Mouse (Mus musculus) splenic B cell, adult 2 months (primary cell): ENCODE measurements around the gene Macrod1.

Experiments used
- DNase-seq: peaks from one replicate; pipeline ENCODE4 v3.0.0-alpha.2; 2011; ENCODE audit warnings: low read depth, low spot score
- H3K27me3 ChIP-seq: 2 replicates; pipeline ENCODE4 v1.6.1; 2012; ENCODE audit warnings: mild to moderate bottlenecking, low read length, moderate library complexity, mixed read lengths; ENCODE audit not compliant: control insufficient read depth, poor library complexity, insufficient read depth, severe bottlenecking
- H3K36me3 ChIP-seq: 2 replicates; pipeline ENCODE4 v1.6.1; 2012; ENCODE audit warnings: mild to moderate bottlenecking, low read length, moderate library complexity, mixed read lengths; ENCODE audit not compliant: control insufficient read depth, poor library complexity, insufficient read depth, severe bottlenecking

The Macrod1 gene

DNA sequence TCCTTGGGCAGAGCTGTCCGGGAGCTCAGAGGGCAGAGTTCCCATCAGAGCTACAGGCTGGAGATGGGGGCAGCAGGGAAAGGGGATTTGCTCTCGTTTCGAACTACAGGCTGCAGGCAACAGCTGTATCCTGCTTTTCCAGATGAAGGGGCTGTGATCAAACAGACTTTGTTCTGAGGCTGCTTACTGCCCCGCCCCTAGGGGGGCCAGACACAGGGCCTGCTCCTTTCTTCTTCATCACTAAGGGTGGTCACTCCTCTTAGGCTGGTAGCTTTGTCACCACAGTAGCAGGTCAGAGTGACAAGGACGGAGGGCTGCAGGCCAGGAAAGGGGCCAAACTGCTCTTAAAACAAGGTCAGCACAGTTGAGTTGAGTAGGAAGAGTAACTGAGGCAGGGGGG is 53.5 kb downstream of the Macrod1 start:
- Histone ChIP-seq H3K27me3 (no peaks in the 10 kb centered on the region), H3K36me3 (no peaks in the 10 kb centered on the region)
- DNase-seq, result no peak

DNA sequence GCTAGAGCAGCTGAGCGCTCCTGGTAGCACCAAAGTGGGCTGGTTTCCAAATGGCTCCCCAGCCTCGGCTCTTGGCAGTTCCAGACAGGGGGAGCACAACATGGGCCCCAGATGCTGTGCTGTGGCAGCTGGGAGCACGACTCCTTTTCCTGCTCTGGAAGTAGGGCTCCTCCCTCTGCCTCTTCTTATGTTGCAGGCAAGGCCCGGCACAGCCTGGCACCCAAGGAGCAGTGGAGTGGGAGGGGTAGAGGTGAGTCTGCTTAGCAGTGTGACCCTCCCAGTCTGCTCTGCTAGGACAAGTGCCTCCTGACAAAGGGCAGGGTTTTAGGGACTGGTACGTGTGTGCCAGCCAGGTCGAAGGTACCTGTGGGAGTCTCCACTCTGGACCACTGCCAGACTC is 54.3 kb downstream of the Macrod1 start:
- no peak for DNase-seq
- Histone ChIP-seq H3K27me3 (no peaks in the 10 kb centered on the region), H3K36me3 (no peaks in the 10 kb centered on the region)

DNA sequence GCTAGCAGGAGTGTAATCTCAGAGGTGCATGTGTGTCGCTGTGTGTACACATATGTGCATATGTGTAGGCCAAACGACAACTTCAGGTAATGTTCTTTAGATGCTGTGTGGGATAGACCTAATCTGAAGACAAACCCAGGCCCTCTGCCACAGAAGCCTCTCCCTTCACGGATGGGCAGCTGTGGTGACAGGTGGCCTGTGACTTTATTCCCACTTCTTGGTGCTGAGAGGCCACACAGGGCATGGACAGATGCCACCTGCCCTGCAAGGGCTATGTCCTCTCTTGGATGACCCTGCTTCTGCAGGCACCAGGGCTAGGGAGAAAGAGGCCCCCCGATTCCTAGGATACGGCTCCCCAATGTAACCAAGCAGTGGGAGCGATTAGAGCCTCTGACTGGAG is 54.7 kb downstream of the Macrod1 start:
- DNase-seq, result no peak

DNA sequence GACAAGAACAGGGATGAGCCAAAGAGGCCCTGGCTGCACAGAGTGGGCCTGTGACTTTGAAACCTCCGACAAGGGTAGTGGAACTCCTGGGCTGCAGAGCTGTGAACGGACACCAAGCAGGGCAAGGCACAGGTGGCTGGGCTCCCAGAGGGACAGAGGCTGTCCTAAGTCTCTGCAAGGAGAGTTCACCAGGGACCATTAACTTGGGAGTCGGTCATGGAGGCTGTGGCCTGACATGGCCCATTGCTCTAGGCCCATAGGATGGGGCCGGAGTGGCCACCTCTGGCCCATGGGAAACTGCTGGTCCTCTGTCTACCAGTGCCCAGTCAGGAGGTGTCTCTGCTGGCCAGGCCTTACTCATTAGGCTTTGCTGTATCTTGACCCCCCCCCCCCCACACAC is 55.1 kb downstream of the Macrod1 start:
- H3K36me3 ChIP-seq, result no peaks in the 10 kb centered on the region
- H3K27me3 ChIP-seq, result no peaks in the 10 kb centered on the region
- no peak for DNase-seq

More for the DNA sequence above, 54.7 kb downstream of the Macrod1 start:
- H3K36me3 ChIP-seq, result no peaks in the 10 kb centered on the region
- no peaks in the 10 kb centered on the region for H3K27me3 ChIP-seq

DNA sequence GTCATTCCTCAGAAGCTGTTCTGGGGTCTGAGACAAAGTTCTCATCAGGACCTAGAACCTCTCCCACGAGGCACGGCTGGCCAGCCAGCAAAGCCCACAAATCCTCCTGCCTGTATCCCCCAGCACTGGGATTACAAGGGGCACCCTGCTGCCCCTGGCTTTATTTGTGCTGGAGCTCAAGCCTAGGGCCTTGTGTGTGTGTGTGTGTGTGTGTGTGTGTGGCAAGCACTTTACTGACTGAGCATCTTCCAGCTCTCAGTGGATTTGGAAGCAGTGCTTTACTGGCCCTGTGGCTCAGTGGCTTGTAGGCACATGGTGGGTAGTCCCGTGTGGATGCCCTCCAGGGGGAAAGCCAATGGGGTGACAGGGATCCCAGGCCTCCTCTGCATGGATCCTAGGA is 56.0 kb downstream of the Macrod1 start:
- no peaks in the 10 kb centered on the region for H3K27me3 ChIP-seq
- H3K36me3 ChIP-seq, result no peaks in the 10 kb centered on the region
- DNase-seq, result no peak

DNA sequence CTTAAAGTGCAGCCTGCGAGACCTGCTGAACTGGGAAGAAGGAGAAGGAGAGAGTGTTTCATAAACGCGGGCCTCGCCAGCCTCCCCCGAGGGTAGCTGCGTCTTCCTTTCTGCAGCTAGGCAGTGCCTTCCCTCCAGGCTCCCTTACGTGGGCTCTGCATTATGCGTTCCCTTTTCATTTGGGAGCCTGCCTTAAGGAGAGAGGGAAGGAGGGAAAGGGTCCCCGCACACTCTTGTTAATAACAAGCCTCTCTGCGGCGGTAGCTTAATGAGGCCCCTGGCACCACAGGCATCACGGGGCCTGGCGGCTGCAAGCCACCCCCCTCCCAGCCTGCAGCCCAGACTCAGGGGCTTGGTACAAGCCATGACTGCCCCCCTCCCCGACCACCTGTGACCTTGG is 57.0 kb downstream of the Macrod1 start:
- Histone ChIP-seq H3K27me3 (no peaks in the 10 kb centered on the region), H3K36me3 (no peaks in the 10 kb centered on the region)
- no peak for DNase-seq

DNA sequence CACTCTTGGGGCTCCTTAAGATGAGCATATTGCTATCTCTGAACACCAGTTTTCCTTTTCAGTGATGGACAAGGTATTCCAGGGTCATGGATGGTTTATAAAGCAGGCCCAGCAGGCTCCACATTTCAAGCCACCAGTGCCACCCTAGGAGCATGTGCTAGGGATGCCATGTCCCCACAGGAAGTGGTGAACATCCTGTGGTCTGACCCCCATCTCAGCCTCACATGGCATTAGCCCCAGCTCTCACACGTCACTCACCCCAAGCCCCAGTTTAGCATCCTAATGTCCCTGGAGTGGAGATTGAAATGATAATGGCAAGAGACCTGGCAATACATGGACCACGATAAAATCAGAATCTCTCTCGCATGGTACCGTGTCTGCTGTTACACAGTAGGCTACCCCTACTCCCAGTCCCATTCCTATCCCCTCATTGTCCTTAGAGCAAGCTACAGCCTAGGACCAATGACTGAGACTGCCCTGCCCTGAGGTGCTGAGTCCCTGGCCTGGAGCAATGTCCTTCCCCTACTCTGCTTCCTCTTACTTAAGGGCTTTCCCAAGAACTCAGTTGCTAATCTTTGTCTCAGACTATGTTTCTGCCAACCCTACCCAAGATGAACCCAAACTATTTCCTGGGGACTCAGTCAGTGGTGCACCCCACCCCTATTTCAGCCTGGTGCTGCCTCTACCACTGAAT is 59.6 kb downstream of the Macrod1 start:
- no peaks in the 10 kb centered on the region for H3K36me3 ChIP-seq
- H3K27me3 ChIP-seq, result no peaks in the 10 kb centered on the region
- DNase-seq, result peak; percentile 38

DNA sequence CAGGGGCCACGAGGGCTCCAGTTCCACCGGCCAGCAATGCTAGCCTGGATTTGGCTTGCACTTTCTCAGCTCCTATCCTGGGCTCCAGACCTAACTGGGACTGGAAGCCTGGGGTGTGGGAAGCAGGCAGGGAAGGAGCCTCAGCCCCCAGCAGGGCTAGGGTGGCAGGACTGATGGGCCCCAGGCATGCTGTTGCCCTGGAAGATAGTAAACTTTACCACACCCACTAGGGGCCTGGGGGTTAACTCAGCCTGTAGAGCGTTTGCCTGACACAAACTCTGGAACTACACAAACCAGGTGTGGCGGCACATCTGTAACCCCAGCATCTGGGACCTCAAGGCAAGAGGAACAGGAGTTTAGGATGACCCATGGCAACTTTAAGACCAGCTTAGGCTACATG is 60.5 kb downstream of the Macrod1 start:
- H3K27me3 ChIP-seq, result no peaks in the 10 kb centered on the region
- no peak for DNase-seq
- no peaks in the 10 kb centered on the region for H3K36me3 ChIP-seq

DNA sequence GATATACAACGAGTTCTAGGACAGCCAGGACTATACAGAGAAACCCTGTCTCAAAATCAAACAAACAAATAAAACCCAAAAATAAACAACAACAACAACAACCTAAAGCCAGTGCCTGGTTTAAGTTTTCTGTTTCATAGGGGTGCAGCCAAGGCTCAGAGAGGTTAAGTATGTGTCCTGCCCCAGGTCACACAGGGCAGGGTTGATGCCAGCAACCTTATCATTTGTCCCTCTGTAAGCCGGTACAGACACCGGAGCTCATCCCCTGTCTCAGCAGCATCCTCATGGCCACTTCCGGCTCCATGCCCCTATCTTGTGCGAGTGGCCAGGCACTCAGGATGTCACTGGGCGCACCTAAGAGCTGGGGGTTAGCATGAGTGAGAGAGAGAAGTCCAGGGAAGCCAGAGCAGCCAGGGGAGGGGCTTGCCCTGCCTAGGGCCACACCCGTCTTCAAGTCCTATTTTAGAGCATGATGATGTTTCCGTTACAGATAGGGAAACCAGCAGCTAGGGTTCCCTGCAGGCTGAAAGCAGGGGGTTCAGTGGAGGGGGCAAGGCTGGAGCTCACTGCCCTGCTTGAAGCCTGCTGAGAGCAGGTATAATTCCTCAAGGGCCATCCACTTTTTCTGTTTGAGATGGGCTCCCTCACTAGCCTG is 61.2 kb downstream of the Macrod1 start:
- Histone ChIP-seq H3K27me3 (no peaks in the 10 kb centered on the region), H3K36me3 (no peaks in the 10 kb centered on the region)
- DNase-seq, result peak; percentile 68

DNA sequence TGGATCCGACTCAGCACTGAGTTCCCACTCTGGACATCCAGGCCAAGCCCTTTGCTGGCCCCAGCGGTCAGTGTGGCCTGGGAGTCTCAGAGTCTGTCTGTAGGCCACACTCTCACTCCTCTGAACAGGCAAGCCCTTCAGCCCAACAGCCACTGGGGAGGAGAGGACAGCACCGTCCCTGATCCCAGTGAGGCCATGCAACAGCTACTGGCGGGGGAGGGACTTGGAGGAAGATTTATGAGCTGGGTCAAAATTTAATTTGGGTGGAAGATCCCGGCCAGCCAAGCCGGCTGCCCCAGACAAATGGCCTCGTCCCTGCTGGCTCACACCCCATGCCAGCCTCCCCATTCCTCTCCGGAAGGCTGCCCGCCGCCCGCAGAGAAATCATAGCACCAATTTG is 64.6 kb downstream of the Macrod1 start:
- H3K36me3 ChIP-seq, result no peaks in the 10 kb centered on the region
- no peak for DNase-seq
- no peaks in the 10 kb centered on the region for H3K27me3 ChIP-seq

DNA sequence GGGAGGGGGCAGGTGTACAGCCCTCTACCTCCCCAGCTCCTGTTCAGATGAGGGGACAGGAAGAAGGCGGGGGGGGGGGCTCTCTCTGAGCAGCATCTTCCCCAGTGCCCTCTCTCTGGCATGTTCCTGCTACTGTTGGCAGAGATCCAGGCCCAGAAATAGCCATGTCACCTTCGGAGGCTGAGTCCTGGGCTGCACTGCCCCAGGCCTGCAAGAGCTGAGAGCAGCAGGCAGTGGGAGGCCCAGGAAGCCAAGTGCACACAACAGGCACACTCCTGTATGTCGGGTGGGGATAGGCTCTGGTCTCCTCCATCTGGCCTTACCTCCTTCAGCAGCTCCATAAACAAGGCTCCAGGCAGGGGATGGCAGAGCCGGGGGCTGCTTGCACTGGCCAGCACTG is 65.7 kb downstream of the Macrod1 start:
- Histone ChIP-seq H3K27me3 (no peaks in the 10 kb centered on the region), H3K36me3 (no peaks in the 10 kb centered on the region)
- peak; percentile 27 for DNase-seq

DNA sequence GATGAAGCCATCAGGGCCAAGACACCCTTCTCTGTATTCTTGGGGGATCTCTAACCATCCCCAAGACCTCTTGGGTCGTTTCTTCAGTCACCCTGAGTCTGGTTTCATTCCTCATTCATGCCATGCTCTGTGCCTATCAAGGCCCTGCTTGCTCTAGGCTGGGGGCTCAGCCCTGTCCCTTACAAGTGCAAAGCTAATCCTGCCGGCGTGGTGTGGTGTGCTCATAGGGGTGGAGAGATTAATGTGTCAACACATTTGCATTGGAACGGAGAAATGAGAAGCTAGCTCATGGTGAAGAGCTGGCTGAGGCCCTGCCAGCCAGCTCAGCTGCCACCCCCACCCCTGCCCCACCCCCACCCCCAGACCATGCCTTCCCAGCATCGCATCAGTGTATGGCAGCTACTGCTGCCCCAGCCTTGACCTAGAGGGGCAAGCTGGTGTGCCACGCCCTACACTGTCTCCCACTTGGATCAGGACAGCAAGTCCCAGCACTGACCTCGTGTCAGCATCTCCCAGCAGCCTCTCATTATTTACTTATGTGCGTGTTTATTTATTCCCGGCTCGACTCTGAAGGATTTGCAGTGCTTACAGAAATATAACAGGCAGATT is 66.2 kb downstream of the Macrod1 start:
- no peak for DNase-seq
- no peaks in the 10 kb centered on the region for H3K27me3 ChIP-seq
- H3K36me3 ChIP-seq, result no peaks in the 10 kb centered on the region

DNA sequence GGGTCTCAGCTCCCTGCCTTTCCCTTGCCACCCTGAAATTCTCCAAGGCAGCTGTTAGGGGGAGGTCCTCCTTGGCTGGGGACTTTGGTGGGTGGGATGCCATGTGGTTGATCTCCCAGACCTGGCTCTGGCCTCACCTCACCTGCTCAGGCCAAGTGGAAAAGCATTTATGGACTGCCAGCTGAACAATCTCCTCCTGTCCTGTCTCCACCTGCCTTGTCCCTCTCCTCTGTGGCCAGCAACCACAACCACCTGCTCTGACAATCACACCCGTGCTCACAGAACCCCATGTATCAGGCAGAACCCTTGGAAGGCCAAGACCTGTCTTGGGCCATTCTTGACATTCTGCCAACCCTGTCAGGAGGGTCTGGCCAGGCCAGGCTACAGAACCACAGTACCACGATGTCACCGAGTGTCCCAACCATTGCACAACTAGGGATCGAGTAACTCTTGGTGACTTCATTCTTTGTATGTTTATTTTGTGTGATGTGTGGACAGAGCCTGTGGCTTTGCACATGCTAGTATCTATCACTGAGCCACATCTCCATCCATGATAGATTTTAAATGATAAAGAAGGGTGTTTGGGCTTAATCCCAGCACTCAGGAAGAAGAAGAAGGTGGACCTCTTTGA is 69.0 kb downstream of the Macrod1 start:
- H3K27me3 ChIP-seq, result no peaks in the 10 kb centered on the region
- H3K36me3 ChIP-seq, result no peaks in the 10 kb centered on the region
- DNase-seq, result no peak

DNA sequence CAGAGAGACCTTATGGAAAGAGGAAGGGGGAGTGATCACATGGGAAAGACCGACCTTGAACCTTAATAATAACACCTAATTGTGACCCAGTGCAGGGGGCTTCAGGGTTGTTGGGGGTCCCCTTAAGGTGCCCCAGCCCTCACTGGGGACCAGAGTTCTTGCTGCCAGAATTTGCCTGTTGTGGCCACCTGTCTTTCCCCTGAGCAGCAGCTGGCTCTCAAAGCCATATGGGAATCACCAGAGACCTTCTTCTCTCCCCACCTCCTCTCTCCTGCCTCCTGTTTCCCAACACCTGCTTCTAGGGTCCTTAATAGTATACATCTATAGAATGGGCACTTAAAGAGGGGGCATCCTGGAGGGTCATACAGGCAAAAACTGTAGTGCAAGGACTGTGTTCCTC is 69.6 kb downstream of the Macrod1 start:
- Histone ChIP-seq H3K27me3 (no peaks in the 10 kb centered on the region), H3K36me3 (no peaks in the 10 kb centered on the region)
- no peak for DNase-seq

DNA sequence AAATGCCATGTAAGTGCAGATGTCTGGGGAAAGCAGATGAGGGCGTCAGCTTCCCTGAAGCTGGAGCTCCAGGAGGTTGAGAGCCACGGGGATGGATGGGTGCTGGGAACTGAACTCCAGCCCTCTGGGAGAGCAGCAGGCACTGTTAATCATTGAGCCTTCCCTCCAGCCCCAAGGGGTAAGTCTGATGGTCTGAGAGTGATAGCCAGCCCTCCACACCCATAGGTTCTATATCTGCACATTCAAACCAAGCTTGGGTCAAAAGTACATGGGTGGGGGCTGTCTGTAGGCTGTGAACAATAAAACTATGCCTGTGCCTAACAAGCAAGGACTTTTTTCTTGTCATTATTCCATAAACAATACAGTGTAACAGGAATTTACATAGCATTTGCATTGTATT is 70.3 kb downstream of the Macrod1 start:
- no peaks in the 10 kb centered on the region for H3K27me3 ChIP-seq
- no peaks in the 10 kb centered on the region for H3K36me3 ChIP-seq
- DNase-seq, result no peak
